Mouse (Mus musculus) heart, adult 2 months (tissue): ENCODE data around the gene Cycs. TPM values are rescaled to one million over a fixed set of nuclear protein-coding genes. Genes with fewer than 3 reads are reported as not detected.

Source experiments
- DNase-seq, 2 experiments: peaks; one replicate each; pipeline ENCODE4 v3.0.0; 2021
- H3K27ac ChIP-seq: fragments of 200-600 bp; 2 replicates; pipeline ENCODE4 v1.8.1; 2022
- H3K27me3 ChIP-seq: fragments of 200-500 bp; 2 replicates; pipeline ENCODE4 v1.6.1; 2012; ENCODE audit warnings: mild to moderate bottlenecking, low read length, inconsistent platforms, mixed read lengths; ENCODE audit not compliant: control insufficient read depth, insufficient read depth
- H3K36me3 ChIP-seq: fragments of 200-500 bp; 2 replicates; pipeline ENCODE4 v1.6.1; 2012; ENCODE audit warnings: low read length, inconsistent platforms; ENCODE audit not compliant: control insufficient read depth, insufficient read depth
- H3K4me1 ChIP-seq: fragments of 200-500 bp; 2 replicates; pipeline ENCODE4 v1.6.1; 2011; ENCODE audit warnings: low read length; ENCODE audit not compliant: control insufficient read depth, insufficient read depth
- H3K4me3 ChIP-seq: fragments of 200-600 bp; 2 replicates; pipeline ENCODE4 v1.8.1; 2022
- H3K79me2 ChIP-seq: fragments of 200-500 bp; replicated peaks from 2 replicates; pipeline ENCODE4 v1.6.1; 2012; ENCODE audit warnings: mild to moderate bottlenecking, inconsistent platforms, low read length, moderate library complexity, mixed read lengths; ENCODE audit not compliant: control insufficient read depth, insufficient read depth
- H3K9ac ChIP-seq: fragments of 200-500 bp; 2 replicates; pipeline ENCODE4 v1.6.1; 2012; ENCODE audit warnings: low read depth, mild to moderate bottlenecking, control low read depth, inconsistent platforms, low read length, mixed read lengths
- CTCF ChIP-seq: fragments of 200-600 bp; IDR thresholded peaks from 2 replicates; pipeline ENCODE4 v1.8.1; 2022; ENCODE audit warnings: antibody characterized with exemption, mild to moderate bottlenecking, moderate library complexity
- EP300 ChIP-seq: fragments of 200-500 bp; IDR thresholded peaks from 2 replicates; pipeline ENCODE4 v1.6.1; 2011; ENCODE audit warnings: low read depth, low read length, control low read depth; ENCODE audit not compliant: insufficient read depth
- POLR2A ChIP-seq: fragments of 200-500 bp; IDR thresholded peaks from 2 replicates; pipeline ENCODE4 v1.6.1; 2011; ENCODE audit warnings: mild to moderate bottlenecking, low read depth, low read length, control low read depth; ENCODE audit not compliant: insufficient read depth
- WGBS: fragments of 180-500 bp; shearing (Covaris S2); methylation state at CpG from one replicate; pipeline ENCODE4 v1.1.7; 2018; 5-methylcytosine and 5-hydroxymethylcytosine counted together
- intact Hi-C: fragments of 180-260 bp; cut with DNase I; formaldehyde crosslinking; loops from one replicate; pipeline ENCODE4 v1.15.1; 2025
- polyA plus RNA-seq: library from polyadenylated mRNA; depleted of rRNA; stranded (reverse); fragments of >200 nt; gene quantifications from 2 replicates; pipeline ENCODE4 v1.2.3, GENCODE M21; 2012
- total RNA-seq, 2 experiments: library from RNA; stranded (reverse); gene quantifications; 2 replicates each; pipeline ENCODE4 v1.2.3; 2021

Gene Cycs
- total and polyA plus RNA-seq, 3 experiments: 29.6 to 156 (median 153) TPM

- TF ChIP-seq EP300: no peak
- peak; percentile 33 for TF ChIP-seq CTCF
- intact Hi-C loops: no loop called here
- Histone ChIP-seq H3K27me3 (no peaks in the 10 kb centered on the region), H3K4me1 (no peaks in the 10 kb centered on the region; the same call in 1 of the 2 replicates), H3K27ac (no peak overlapping the region), H3K36me3 (no peaks in the 10 kb centered on the region), H3K4me3 (no peak overlapping the region), H3K79me2 (no peaks in the 10 kb centered on the region), H3K9ac (no peak overlapping the region)
- DNase-seq: no peak
- WGBS: 54% methylated on average over 10 of the region's 10 CpGs
Observed at GRCm38 (mm10) chr6:50593334-50593845, 27.1 kb upstream of the Cycs start.

DNA sequence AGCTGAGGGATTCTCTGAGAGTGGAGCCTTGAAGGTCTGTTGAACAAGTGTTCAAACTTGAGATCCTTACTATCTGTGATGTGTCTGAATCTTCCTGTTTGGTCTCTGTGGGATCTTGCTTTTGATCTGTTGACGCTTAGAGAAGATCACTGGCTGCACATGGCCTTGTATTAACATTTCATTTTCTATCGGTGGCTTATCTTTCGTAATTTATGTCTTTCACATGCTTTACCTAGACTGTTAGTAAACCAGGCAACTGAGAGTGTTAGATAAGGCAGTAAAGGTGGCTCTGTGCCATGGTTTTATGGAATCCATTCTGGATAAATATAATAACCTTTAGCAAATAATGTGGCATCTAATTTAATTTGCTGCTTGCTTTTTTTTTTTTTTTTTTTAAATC is 23.9 kb upstream of the Cycs start:
- H3K27me3 ChIP-seq: no peaks in the 10 kb centered on the region
- H3K9ac ChIP-seq: no peak overlapping the region
- no peaks in the 10 kb centered on the region for H3K79me2 ChIP-seq
- DNase-seq: no peak
- intact Hi-C loops: no loop called here
- H3K36me3 ChIP-seq: no peaks in the 10 kb centered on the region
- 78% methylated on average over 3 of the region's 3 CpGs for WGBS
- H3K4me3 ChIP-seq: no peak overlapping the region
- H3K27ac ChIP-seq: no peak overlapping the region
- H3K4me1 ChIP-seq: no peaks in the 10 kb centered on the region
- no peak for TF ChIP-seq CTCF
- no peak for TF ChIP-seq POLR2A
- no peak for TF ChIP-seq EP300

- no peak overlapping the region for H3K9ac ChIP-seq
- H3K27me3 ChIP-seq: no peaks in the 10 kb centered on the region
- WGBS: 98% methylated on average over 1 of the region's 1 CpGs
- no peak overlapping the region for H3K27ac ChIP-seq
- no peak overlapping the region for H3K4me3 ChIP-seq
- intact Hi-C loops: no loop called here
- TF ChIP-seq EP300 (no peak), CTCF (peak; percentile 98)
- H3K36me3 ChIP-seq: no peaks in the 10 kb centered on the region
- DNase-seq: no peak
- H3K4me1 ChIP-seq: no peaks in the 10 kb centered on the region
- H3K79me2 ChIP-seq: no peaks in the 10 kb centered on the region
Observed at GRCm38 (mm10) chr6:50588251-50588650, 21.9 kb upstream of the Cycs start.

DNA sequence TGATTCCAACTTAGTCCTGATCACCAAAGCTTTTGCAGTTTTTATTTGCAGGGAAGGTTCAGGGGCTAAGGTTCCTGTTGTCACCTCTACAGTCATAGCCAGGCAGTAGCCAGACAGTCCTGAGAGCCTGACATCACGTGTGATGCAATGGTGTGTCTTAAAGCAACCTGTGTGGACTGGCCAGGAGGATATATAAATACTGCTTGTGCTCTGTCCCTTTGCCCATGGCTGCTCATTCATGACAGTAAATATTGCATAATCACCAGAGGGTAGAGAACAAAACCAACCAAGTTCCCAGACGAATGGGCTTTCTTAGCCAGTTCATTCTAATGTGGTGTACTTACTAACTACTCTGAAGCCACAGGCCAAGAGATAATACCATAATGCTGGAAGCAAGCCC is 21.1 kb upstream of the Cycs start:
- TF ChIP-seq EP300 (no peak), POLR2A (no peak), CTCF (no peak)
- H3K36me3 ChIP-seq: no peaks in the 10 kb centered on the region
- H3K27me3 ChIP-seq: no peaks in the 10 kb centered on the region
- intact Hi-C loops: no loop called here
- 88% methylated on average over 2 of the region's 2 CpGs for WGBS
- no peaks in the 10 kb centered on the region for H3K79me2 ChIP-seq
- H3K4me1 ChIP-seq: no peaks in the 10 kb centered on the region
- no peak overlapping the region for H3K4me3 ChIP-seq
- no peak overlapping the region for H3K9ac ChIP-seq
- no peak for DNase-seq
- H3K27ac ChIP-seq: no peak overlapping the region

DNA sequence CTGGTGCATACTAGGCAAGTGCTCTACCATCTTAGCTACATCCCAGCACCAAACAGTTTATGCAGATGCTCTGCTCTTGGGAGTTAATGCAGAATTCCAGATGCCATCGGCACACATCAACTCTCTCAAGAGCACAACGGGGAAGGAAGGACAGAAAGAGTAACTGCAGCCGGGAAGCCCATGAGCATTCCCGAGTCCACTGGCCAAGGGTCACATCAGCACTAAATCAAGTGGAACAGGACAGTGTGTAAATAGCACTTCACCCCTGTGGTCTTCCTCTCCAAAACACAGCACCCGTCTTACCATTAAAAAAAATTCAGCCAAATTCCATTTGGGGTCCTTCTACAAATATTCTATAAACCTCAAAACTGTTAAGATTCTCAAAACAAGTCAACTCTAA is 20.0 kb upstream of the Cycs start:
- TF ChIP-seq EP300: no peak
- TF ChIP-seq CTCF: no peak
- H3K79me2 ChIP-seq: no peaks in the 10 kb centered on the region
- H3K4me3 ChIP-seq: no peak overlapping the region
- no peaks in the 10 kb centered on the region for H3K27me3 ChIP-seq
- H3K27ac ChIP-seq: no peak overlapping the region
- H3K9ac ChIP-seq: no peak overlapping the region
- H3K4me1 ChIP-seq: no peaks in the 10 kb centered on the region
- WGBS: 59% methylated on average over 5 of the region's 5 CpGs
- intact Hi-C loops: no loop called here
- no peak for DNase-seq
- no peaks in the 10 kb centered on the region for H3K36me3 ChIP-seq

GRCm38 (mm10) chr6:50585733-50586132 is 19.4 kb upstream of the Cycs start:
- no peak for DNase-seq
- Histone ChIP-seq H3K27me3 (no peaks in the 10 kb centered on the region), H3K36me3 (no peaks in the 10 kb centered on the region), H3K9ac (no peak overlapping the region), H3K79me2 (no peaks in the 10 kb centered on the region), H3K27ac (no peak overlapping the region), H3K4me3 (no peak overlapping the region), H3K4me1 (no peaks in the 10 kb centered on the region)
- 38% methylated on average over 7 of the region's 7 CpGs for WGBS
- intact Hi-C loops: no loop called here
- TF ChIP-seq POLR2A (no peak), CTCF (no peak), EP300 (no peak)
